Mouse (Mus musculus) C2C12 (cell line): ENCODE results near the gene Tcte2.

Experiments
- CEBPB ChIP-seq: IDR thresholded peaks from one replicate; pipeline ENCODE4 v1.6.1; 2011; ENCODE audit warnings: low read depth, mild to moderate bottlenecking, control low read depth, moderate library complexity
- CTCF ChIP-seq: IDR thresholded peaks from one replicate; pipeline ENCODE4 v1.5.1; 2011; ENCODE audit not compliant: control insufficient read depth, insufficient read depth, insufficient read length

DNA sequence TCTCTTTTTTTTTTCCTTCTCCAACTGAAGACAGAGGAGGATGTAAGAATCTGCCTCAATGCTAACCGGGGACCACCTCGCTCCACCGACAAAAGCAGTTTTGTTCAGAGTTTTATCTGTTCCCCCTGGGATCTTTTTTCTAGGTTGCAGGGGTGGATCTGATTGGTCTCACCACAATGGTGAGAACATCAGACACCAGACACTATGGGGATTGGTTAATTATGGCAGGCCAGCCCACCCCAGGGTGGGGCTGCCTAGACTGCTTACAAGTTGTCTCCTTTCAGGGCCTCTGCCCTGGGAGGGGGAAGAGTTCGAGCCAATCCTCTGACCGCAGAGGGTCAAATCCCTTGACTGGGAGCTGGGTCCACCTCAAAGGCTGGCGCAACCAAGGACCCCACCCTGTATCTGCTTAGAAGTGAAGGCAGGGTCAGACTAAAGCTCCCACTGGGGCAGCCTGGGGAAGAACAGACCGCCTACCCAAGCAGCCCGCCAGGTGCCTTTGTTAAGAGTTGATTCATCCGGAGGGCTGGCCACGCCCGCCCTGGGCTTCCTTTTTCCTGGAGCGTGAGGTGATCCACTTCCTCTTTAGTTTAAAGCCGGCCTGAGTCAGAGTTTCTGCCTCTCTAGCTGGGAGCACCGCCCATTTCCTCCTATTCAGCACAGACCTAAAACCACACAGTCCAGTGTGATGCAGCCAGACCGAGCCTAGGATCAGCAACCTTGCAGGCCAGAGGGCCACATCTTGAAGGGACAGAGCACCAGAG, 78.0 kb downstream of the Tcte2 start:
- TF ChIP-seq CTCF = no peak
- no peak for TF ChIP-seq CEBPB
